Mouse (Mus musculus): ENCODE measurements around the gene Fadd. TPM values are rescaled to one million over a fixed set of nuclear protein-coding genes. Genes with fewer than 3 reads are reported as not detected.

Gene Fadd
- total and polyA plus RNA-seq, 3 experiments = 8.2 to 13.4 (median 8.6) TPM

GRCm38 (mm10) chr7:144609568-144609967, 27.3 kb upstream of the Fadd start:
- no peaks in the 10 kb centered on the region for H3K4me1 ChIP-seq (ENCODE audit: control insufficient read depth, insufficient read depth, low read length)
- H3K27me3 ChIP-seq (ENCODE audit: control insufficient read depth, insufficient read depth, low read length) = no peaks in the 10 kb centered on the region
- no peak overlapping the region for H3K27ac ChIP-seq
- no peak for DNase-seq
- no peaks in the 10 kb centered on the region for H3K79me2 ChIP-seq (replicated peaks; ENCODE audit: control insufficient read depth, insufficient read depth, low read length)
- H3K4me3 ChIP-seq = no peak overlapping the region
- H3K36me3 ChIP-seq (ENCODE audit: control insufficient read depth, insufficient read depth, low read length) = no peaks in the 10 kb centered on the region
- intact Hi-C loops (cut with DNase I) = no loop called here
- H3K9ac ChIP-seq (ENCODE audit: low read depth, low read length) = no peak overlapping the region
- no peak for TF ChIP-seq POLR2A (IDR thresholded peaks at IDR 0.05; ENCODE audit: insufficient read depth, low read depth, low read length)
- TF ChIP-seq EP300 (IDR thresholded peaks at IDR 0.05; ENCODE audit: insufficient read depth, low read depth, low read length) = no peak
- TF ChIP-seq CTCF (IDR thresholded peaks at IDR 0.05) = no peak
- WGBS = 82% methylated on average over 7 of the region's 7 CpGs

- no peak overlapping the region for H3K4me3 ChIP-seq
- TF ChIP-seq CTCF (IDR thresholded peaks at IDR 0.05) = peak; percentile 41
- TF ChIP-seq EP300 (IDR thresholded peaks at IDR 0.05; ENCODE audit: insufficient read depth, low read depth, low read length) = no peak
- TF ChIP-seq POLR2A (IDR thresholded peaks at IDR 0.05; ENCODE audit: insufficient read depth, low read depth, low read length) = no peak
- H3K36me3 ChIP-seq (ENCODE audit: control insufficient read depth, insufficient read depth, low read length) = no peaks in the 10 kb centered on the region
- no peaks in the 10 kb centered on the region for H3K27me3 ChIP-seq (ENCODE audit: control insufficient read depth, insufficient read depth, low read length)
- no peaks in the 10 kb centered on the region for H3K79me2 ChIP-seq (replicated peaks; ENCODE audit: control insufficient read depth, insufficient read depth, low read length)
- no peak overlapping the region for H3K27ac ChIP-seq
- no peak for DNase-seq
- no peaks in the 10 kb centered on the region for H3K4me1 ChIP-seq (ENCODE audit: control insufficient read depth, insufficient read depth, low read length)
- intact Hi-C loops (cut with DNase I) = no loop called here
- 87% methylated on average over 15 of the region's 15 CpGs for WGBS
- H3K9ac ChIP-seq (ENCODE audit: low read depth, low read length) = no peak overlapping the region
Observed at GRCm38 (mm10) chr7:144607862-144608261, 25.6 kb upstream of the Fadd start.

- intact Hi-C loops (cut with DNase I) = no loop called here
- no peak overlapping the region for H3K27ac ChIP-seq
- no peaks in the 10 kb centered on the region for H3K79me2 ChIP-seq (replicated peaks; ENCODE audit: control insufficient read depth, insufficient read depth, low read length)
- no peak overlapping the region for H3K9ac ChIP-seq (ENCODE audit: low read depth, low read length)
- H3K36me3 ChIP-seq (ENCODE audit: control insufficient read depth, insufficient read depth, low read length) = no peaks in the 10 kb centered on the region
- no peak overlapping the region for H3K4me3 ChIP-seq
- TF ChIP-seq POLR2A (IDR thresholded peaks at IDR 0.05; ENCODE audit: insufficient read depth, low read depth, low read length) (no peak), EP300 (IDR thresholded peaks at IDR 0.05; ENCODE audit: insufficient read depth, low read depth, low read length) (no peak), CTCF (IDR thresholded peaks at IDR 0.05) (no peak)
- 14% methylated on average over 4 of the region's 4 CpGs for WGBS
- DNase-seq = no peak
- no peaks in the 10 kb centered on the region for H3K27me3 ChIP-seq (ENCODE audit: control insufficient read depth, insufficient read depth, low read length)
- no peaks in the 10 kb centered on the region for H3K4me1 ChIP-seq (ENCODE audit: control insufficient read depth, insufficient read depth, low read length)
Observed at GRCm38 (mm10) chr7:144604735-144605134, 22.5 kb upstream of the Fadd start.

- no peak overlapping the region for H3K9ac ChIP-seq (ENCODE audit: low read depth, low read length)
- no peaks in the 10 kb centered on the region for H3K4me1 ChIP-seq (ENCODE audit: control insufficient read depth, insufficient read depth, low read length)
- no peaks in the 10 kb centered on the region for H3K79me2 ChIP-seq (replicated peaks; ENCODE audit: control insufficient read depth, insufficient read depth, low read length)
- intact Hi-C loops (cut with DNase I) = no loop called here
- no peaks in the 10 kb centered on the region for H3K27me3 ChIP-seq (ENCODE audit: control insufficient read depth, insufficient read depth, low read length)
- H3K27ac ChIP-seq = no peak overlapping the region
- WGBS = 87% methylated on average over 2 of the region's 2 CpGs
- H3K4me3 ChIP-seq = no peak overlapping the region
- DNase-seq = no peak
- H3K36me3 ChIP-seq (ENCODE audit: control insufficient read depth, insufficient read depth, low read length) = no peaks in the 10 kb centered on the region
- TF ChIP-seq CTCF (IDR thresholded peaks at IDR 0.05) (no peak), EP300 (IDR thresholded peaks at IDR 0.05; ENCODE audit: insufficient read depth, low read depth, low read length) (no peak), POLR2A (IDR thresholded peaks at IDR 0.05; ENCODE audit: insufficient read depth, low read depth, low read length) (no peak)
Observed at GRCm38 (mm10) chr7:144604291-144604690, 22.0 kb upstream of the Fadd start.

- TF ChIP-seq EP300 (IDR thresholded peaks at IDR 0.05; ENCODE audit: insufficient read depth, low read depth, low read length) (no peak), POLR2A (IDR thresholded peaks at IDR 0.05; ENCODE audit: insufficient read depth, low read depth, low read length) (no peak), CTCF (IDR thresholded peaks at IDR 0.05) (no peak)
- no peaks in the 10 kb centered on the region for H3K36me3 ChIP-seq (ENCODE audit: control insufficient read depth, insufficient read depth, low read length)
- H3K4me1 ChIP-seq (ENCODE audit: control insufficient read depth, insufficient read depth, low read length) = no peaks in the 10 kb centered on the region
- no peak overlapping the region for H3K4me3 ChIP-seq
- no peak overlapping the region for H3K9ac ChIP-seq (ENCODE audit: low read depth, low read length)
- 73% methylated on average over 6 of the region's 6 CpGs for WGBS
- DNase-seq = no peak
- intact Hi-C loops (cut with DNase I) = no loop called here
- no peaks in the 10 kb centered on the region for H3K27me3 ChIP-seq (ENCODE audit: control insufficient read depth, insufficient read depth, low read length)
- no peak overlapping the region for H3K27ac ChIP-seq
- no peaks in the 10 kb centered on the region for H3K79me2 ChIP-seq (replicated peaks; ENCODE audit: control insufficient read depth, insufficient read depth, low read length)
Observed at GRCm38 (mm10) chr7:144600333-144600900, 18.2 kb upstream of the Fadd start.

GRCm38 (mm10) chr7:144589508-144589907, 7.2 kb upstream of the Fadd start:
- H3K36me3 ChIP-seq (ENCODE audit: control insufficient read depth, insufficient read depth, low read length) = no peaks in the 10 kb centered on the region
- H3K4me3 ChIP-seq = no peak overlapping the region
- H3K4me1 ChIP-seq (ENCODE audit: control insufficient read depth, insufficient read depth, low read length) = no peaks in the 10 kb centered on the region
- 75% methylated on average over 3 of the region's 3 CpGs for WGBS
- intact Hi-C loops (cut with DNase I) = no loop called here
- no peak for TF ChIP-seq EP300 (IDR thresholded peaks at IDR 0.05; ENCODE audit: insufficient read depth, low read depth, low read length)
- TF ChIP-seq CTCF (IDR thresholded peaks at IDR 0.05) = 0 out of 2 replicates have a peak, but pooled peaks have one; percentile 18
- TF ChIP-seq POLR2A (IDR thresholded peaks at IDR 0.05; ENCODE audit: insufficient read depth, low read depth, low read length) = no peak
- no peak overlapping the region for H3K27ac ChIP-seq
- H3K79me2 ChIP-seq (replicated peaks; ENCODE audit: control insufficient read depth, insufficient read depth, low read length) = no peaks in the 10 kb centered on the region
- DNase-seq = no peak
- no peak overlapping the region for H3K9ac ChIP-seq (ENCODE audit: low read depth, low read length)
- H3K27me3 ChIP-seq (ENCODE audit: control insufficient read depth, insufficient read depth, low read length) = no peaks in the 10 kb centered on the region
